Mouse (Mus musculus) liver, postnatal 0 days (tissue): ENCODE results near the gene Bcl10.

Experiments used
- CTCF ChIP-seq: sonication (generic); IDR thresholded peaks from 2 replicates; pipeline ENCODE4 v1.5.1; 2016; ENCODE audit warnings: antibody characterized with exemption, low read depth
- EP300 ChIP-seq: IDR thresholded peaks from 2 replicates; pipeline ENCODE4 v1.6.1; 2016; ENCODE audit warnings: antibody characterized with exemption, low read depth, mild to moderate bottlenecking

- TF ChIP-seq EP300, result no peak
- no peak for TF ChIP-seq CTCF
Measured at GRCm38 (mm10) chr3:145885376-145885775, 37.2 kb upstream of the Bcl10 start.
